Mouse (Mus musculus) adrenal gland, postnatal 36 days (tissue): ENCODE data around the gene Haghl. TPM values are rescaled to one million over a fixed set of nuclear protein-coding genes. Genes with fewer than 3 reads are reported as not detected.
"Not testable (repeated sequence)": the region's sequence is repeated elsewhere in the genome, so short reads cannot be mapped to it uniquely, and the experiment has no call there.

Source experiments
- DNase-seq, 2 experiments: peaks; one replicate each; pipeline ENCODE4 v3.0.0; 2021; ENCODE audit warnings: mixed read lengths in 1 of 2
- total RNA-seq, 2 experiments: library from RNA; stranded (reverse); gene quantifications; 2 replicates each; pipeline ENCODE4 v1.2.3; 2021

Gene Haghl
- total RNA-seq, 2 experiments from 2014 or later: 17.6 to 32.8 TPM

GRCm38 (mm10) chr17:25818851-25819780 is 33.6 kb upstream of the Haghl start:
- no peak for DNase-seq

GRCm38 (mm10) chr17:25817662-25818061 is 32.2 kb upstream of the Haghl start:
- peak; percentile 37 to 74 for DNase-seq

- DNase-seq: peak; percentile 92 to 94
Observed at GRCm38 (mm10) chr17:25813471-25813870, 28.0 kb upstream of the Haghl start.

- no peak for DNase-seq
Observed at GRCm38 (mm10) chr17:25810890-25811289, 25.4 kb upstream of the Haghl start.

- no peak for DNase-seq
Observed at GRCm38 (mm10) chr17:25809606-25810340, 24.3 kb upstream of the Haghl start.

- DNase-seq: peak; percentile 93 to 95
Observed at GRCm38 (mm10) chr17:25808789-25809605, 23.5 kb upstream of the Haghl start, which contains the start of gene Fbxl16. Gene Fbxl16 (plus strand): TSS chr17:25809085.

- DNase-seq: no peak
Observed at GRCm38 (mm10) chr17:25808028-25808427, 22.6 kb upstream of the Haghl start.

GRCm38 (mm10) chr17:25807452-25807851 is 22.0 kb upstream of the Haghl start:
- DNase-seq: not testable (repeated sequence)

- peak; percentile 64 to 70 for DNase-seq
Observed at GRCm38 (mm10) chr17:25806507-25806906, 21.0 kb upstream of the Haghl start.

- DNase-seq: peak; percentile 91
Observed at GRCm38 (mm10) chr17:25802825-25803517, 17.5 kb upstream of the Haghl start.

GRCm38 (mm10) chr17:25801029-25801428 is 15.6 kb upstream of the Haghl start:
- peak; percentile 64 to 71 for DNase-seq

- DNase-seq: peak; percentile 93 to 97
Observed at GRCm38 (mm10) chr17:25796951-25797369, 11.5 kb upstream of the Haghl start, which contains the start of gene Metrn. Gene Metrn (minus strand): TSS chr17:25797136.

GRCm38 (mm10) chr17:25796211-25796771 is 10.8 kb upstream of the Haghl start:
- DNase-seq: peak; percentile 71 to 75

GRCm38 (mm10) chr17:25795609-25796092 is 10.2 kb upstream of the Haghl start, which contains the start of gene AC134908.4:
Gene AC134908.4 (minus strand): TSS chr17:25795659.
- DNase-seq: peak; percentile 46 to 61

- DNase-seq: no peak
Observed at GRCm38 (mm10) chr17:25794998-25795397, 9.5 kb upstream of the Haghl start.

GRCm38 (mm10) chr17:25794197-25794596 is 8.7 kb upstream of the Haghl start:
- no peak for DNase-seq

- DNase-seq: peak; percentile 80 to 88
Observed at GRCm38 (mm10) chr17:25792615-25793014, 7.1 kb upstream of the Haghl start, which contains the start of gene Fam173a. Gene Fam173a (minus strand): TSS chr17:25792901.

- DNase-seq: peak; percentile 89
Observed at GRCm38 (mm10) chr17:25791843-25792527, 6.5 kb upstream of the Haghl start.

GRCm38 (mm10) chr17:25791320-25791842 is 5.9 kb upstream of the Haghl start:
- DNase-seq: no peak
